Mouse (Mus musculus): ENCODE data around the gene Scube1.

GRCm38 (mm10) chr15:83760683-83761082, 35.9 kb upstream of the Scube1 start:
- TF ChIP-seq POLR2A (IDR thresholded peaks at IDR 0.05; ENCODE audit: low read depth, low read length) (no peak), CTCF (IDR thresholded peaks at IDR 0.05; ENCODE audit: borderline replicate concordance, insufficient read depth, low read length) (peak; percentile 90)

Measured in embryonic fibroblast, embryonic 13.5 days (primary cell).